Mouse (Mus musculus) large intestine, adult 2 months (tissue): Measurements from ENCODE around the gene Kcnmb1. TPM values are rescaled to one million over a fixed set of nuclear protein-coding genes. Genes with fewer than 3 reads are reported as not detected.

ENCODE experiments used
- DNase-seq: peaks from one replicate; pipeline ENCODE4 v3.0.0-alpha.2; 2012; ENCODE audit warnings: low read depth, low spot score
- WGBS: fragments of 180-500 bp; shearing (Covaris S2); methylation state at CpG from one replicate; pipeline ENCODE4 v1.1.7; 2018; 5-methylcytosine and 5-hydroxymethylcytosine counted together
- polyA plus RNA-seq: library from polyadenylated mRNA; depleted of rRNA; stranded (reverse); fragments of >200 nt; gene quantifications from 2 replicates; pipeline ENCODE4 v1.2.3, GENCODE M21; 2012; rRNA removed

Gene Kcnmb1
- polyA plus RNA-seq = 5.8 and 5.9 TPM in 2 replicates

DNA sequence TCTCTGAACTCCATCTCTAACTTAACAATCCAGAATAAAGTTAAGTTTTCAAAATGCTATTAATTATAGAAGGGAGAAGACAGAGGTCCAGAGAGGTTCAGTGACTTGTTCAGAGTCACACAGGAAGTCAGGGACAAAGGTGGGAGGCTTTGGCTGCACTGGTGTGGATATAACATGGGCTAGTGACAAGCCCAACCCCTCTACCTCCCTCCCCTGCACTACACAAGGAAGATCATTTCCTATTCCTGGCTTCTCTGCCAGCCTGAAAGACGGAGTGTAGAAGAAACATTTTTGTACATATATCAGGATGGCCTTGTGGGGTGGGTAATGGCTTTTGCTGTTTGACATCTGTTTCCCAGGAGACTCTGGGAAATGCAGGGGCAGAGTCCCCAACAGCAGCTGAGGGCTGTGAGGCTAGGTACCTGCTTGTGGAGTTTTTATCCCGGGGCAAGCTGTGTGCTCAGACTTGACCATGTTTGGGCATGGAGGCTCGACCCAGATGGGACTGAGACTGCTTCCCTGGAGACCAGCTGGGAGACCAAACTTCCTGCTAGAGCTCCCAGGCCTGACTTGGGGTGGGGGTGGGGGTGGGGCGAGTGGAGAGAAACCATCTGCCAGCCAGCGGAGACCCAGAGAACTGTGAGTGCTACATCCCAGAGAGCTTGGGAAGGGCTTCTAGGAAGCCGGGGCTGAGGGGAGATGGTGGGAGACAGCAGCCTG lies at the start of gene Kcnmb1:
Gene Kcnmb1 (plus strand): TSS at position 326 of the 720 bp plus-strand sequence.
- WGBS = 23% methylated on average over 6 of the region's 6 CpGs
- no peak for DNase-seq

- WGBS = 78% methylated on average over 7 of the region's 7 CpGs
- DNase-seq = no peak
Measured at GRCm38 (mm10) chr11:33913061-33913460, 49.8 kb upstream of the Kcnmb1 start.

DNA sequence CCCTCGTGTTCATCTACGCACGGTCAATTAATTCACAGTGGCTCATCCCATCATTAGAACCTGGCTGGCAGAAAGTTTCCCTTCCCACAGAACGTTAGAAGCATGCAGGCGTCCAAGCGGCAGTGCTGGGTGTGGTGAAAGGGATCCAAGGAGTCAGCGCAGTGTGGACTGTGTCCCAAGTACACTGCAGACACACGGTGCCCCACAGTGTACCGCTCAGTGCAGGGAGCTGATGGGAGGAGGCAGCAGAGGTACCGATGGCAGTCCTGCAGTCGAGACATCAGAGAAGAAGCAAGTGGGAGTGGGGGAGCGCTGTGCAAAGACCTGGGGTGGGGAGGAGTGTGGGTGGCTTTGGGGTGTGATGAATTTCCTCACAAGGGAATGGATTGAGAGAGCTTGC lies 48.6 kb upstream of the Kcnmb1 start:
- DNase-seq = no peak
- 70% methylated on average over 12 of the region's 12 CpGs for WGBS

DNA sequence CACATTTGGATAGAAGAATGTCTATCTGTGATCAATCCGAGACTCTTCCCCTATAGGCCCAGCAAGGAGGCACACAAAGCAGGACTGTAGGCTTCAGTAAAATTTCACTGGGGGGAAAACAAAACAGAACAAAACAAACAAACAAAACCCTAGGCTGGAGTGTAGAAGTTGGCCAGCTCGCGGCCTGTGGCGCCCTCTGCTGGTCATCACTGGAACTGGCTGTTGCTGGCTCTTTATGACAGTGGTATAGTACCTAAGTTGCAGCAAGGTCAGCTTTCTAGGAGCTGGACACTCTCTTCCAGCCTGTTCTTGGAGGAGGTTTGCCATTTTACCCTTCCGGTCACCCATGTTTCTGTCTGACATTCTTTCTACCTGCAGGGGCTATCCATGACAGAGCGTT lies 45.2 kb upstream of the Kcnmb1 start:
- 26% methylated on average over 6 of the region's 6 CpGs for WGBS
- no peak for DNase-seq

DNA sequence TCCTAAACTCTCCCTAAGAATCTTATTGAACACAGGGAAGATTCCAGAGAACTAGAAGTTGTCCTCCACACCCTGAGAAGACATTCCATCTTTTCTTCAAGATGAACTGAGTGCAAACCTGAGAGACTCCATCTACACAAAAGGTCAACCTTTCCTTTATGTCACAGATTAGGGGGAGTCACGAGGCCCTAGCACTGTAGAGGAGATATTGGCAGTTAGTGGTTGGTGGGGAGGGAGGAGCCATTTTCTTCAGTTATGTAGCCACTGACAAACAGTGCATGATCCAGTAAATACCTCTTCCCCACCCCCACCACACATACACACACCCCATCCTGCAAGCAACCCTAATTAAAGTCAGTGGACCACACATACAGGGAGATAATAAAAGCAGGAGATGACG lies 44.4 kb upstream of the Kcnmb1 start:
- WGBS = 40% methylated on average over 2 of the region's 2 CpGs
- DNase-seq = no peak

- WGBS = 78% methylated on average over 7 of the region's 7 CpGs
- DNase-seq = no peak
Measured at GRCm38 (mm10) chr11:33919826-33920225, 43.0 kb upstream of the Kcnmb1 start.

GRCm38 (mm10) chr11:33921451-33921850 lies 41.4 kb upstream of the Kcnmb1 start:
- DNase-seq = no peak
- WGBS = 77% methylated on average over 13 of the region's 13 CpGs

DNA sequence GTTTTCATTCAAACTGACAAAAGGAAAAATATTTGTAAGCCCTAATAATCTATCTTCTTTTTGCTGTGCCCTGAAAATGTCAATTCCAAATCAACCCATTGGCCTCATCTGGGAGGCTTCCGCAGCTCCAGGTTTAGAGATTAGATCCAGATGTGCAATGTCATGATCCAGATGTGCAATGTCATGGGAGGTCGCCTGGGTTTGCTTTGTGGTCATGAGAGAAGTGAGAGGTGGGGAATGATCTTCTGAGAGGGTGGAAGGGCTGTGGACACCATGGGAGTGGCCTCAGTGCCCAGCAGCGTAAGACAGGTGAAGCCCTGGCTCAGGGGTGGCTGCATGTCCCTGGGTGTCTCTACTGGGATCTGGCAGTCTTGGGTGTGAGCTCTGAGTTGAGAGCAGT lies 39.8 kb upstream of the Kcnmb1 start:
- no peak for DNase-seq
- WGBS = 67% methylated on average over 3 of the region's 3 CpGs

GRCm38 (mm10) chr11:33925778-33926177 lies 37.0 kb upstream of the Kcnmb1 start:
- no peak for DNase-seq
- 36% methylated on average over 8 of the region's 8 CpGs for WGBS

DNA sequence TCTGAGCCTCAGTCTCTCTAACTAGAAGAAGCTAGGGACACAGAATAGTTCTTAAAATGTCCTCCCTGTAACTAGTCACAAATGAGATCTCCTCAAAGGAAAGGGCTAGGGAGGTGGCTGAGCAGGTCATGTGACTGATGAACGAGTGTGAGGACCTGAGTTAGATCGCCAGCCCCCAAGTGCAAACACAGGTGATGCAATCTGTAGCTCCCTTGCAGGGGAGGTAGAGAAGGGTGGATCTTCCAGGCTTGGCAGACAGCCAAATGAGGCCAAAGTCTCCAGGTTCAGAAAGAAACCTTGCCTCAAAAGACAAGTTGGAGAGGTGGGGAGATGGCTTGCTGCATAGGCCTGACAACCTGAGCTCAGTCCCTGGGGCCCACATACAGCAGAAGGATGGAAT lies 36.3 kb upstream of the Kcnmb1 start:
- DNase-seq = no peak
- WGBS = 37% methylated on average over 2 of the region's 2 CpGs

DNA sequence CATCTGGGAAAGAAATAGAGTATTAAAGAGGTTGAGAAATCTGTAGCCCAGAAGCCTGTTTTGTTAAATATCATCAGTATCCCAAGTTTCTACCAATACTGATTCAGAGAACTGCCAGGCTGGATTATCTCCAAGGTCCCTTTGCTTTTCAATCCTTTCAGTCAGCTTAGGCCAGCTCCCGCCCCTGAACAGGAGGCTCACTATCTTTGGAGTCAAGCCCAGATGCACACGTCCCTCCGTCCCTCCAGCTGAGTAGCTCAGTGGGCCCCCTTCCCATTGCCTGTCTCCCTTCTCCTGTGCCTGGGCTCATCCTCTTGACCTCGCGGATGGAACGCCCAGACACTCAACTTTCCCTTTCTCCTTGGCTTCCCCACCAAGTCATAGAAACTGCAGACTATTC lies 35.5 kb upstream of the Kcnmb1 start:
- no peak for DNase-seq
- 62% methylated on average over 6 of the region's 6 CpGs for WGBS

GRCm38 (mm10) chr11:33927836-33928235 lies 35.0 kb upstream of the Kcnmb1 start:
- no peak for DNase-seq
- WGBS = 57% methylated on average over 4 of the region's 4 CpGs

- no peak for DNase-seq
- 23% methylated on average over 7 of the region's 7 CpGs for WGBS
Measured at GRCm38 (mm10) chr11:33928658-33929057, 34.2 kb upstream of the Kcnmb1 start.

GRCm38 (mm10) chr11:33929412-33929811 lies 33.4 kb upstream of the Kcnmb1 start:
- WGBS = 74% methylated on average over 11 of the region's 11 CpGs

DNA sequence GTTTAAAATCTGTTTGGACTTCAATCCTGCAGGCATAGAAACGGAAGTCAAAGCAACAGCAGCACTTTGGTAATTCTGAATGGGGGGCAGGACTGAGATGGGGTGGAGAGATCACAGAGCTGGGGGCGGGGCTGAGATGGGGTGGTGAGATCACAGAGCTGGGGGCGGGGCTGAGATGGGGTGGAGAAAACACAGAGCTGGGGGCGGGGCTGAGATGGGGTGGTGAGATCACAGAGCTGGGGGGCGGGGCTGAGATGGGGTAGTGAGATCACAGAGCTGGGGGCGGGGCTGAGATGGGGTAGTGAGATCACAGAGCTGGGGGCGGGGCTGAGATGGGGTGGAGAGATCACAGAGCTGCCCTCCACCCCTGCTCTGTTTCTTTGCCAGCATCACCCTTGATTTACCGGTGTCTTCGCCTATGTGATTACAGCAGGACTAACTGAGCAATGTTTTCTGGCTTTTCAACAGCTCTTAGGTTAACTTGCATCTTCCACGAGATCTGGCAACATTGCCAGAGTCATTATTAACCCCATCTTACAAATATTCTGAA lies 30.9 kb upstream of the Kcnmb1 start:
- no peak for DNase-seq

More at GRCm38 (mm10) chr11:33929412-33929811, 33.4 kb upstream of the Kcnmb1 start:
- no peak for DNase-seq

DNA sequence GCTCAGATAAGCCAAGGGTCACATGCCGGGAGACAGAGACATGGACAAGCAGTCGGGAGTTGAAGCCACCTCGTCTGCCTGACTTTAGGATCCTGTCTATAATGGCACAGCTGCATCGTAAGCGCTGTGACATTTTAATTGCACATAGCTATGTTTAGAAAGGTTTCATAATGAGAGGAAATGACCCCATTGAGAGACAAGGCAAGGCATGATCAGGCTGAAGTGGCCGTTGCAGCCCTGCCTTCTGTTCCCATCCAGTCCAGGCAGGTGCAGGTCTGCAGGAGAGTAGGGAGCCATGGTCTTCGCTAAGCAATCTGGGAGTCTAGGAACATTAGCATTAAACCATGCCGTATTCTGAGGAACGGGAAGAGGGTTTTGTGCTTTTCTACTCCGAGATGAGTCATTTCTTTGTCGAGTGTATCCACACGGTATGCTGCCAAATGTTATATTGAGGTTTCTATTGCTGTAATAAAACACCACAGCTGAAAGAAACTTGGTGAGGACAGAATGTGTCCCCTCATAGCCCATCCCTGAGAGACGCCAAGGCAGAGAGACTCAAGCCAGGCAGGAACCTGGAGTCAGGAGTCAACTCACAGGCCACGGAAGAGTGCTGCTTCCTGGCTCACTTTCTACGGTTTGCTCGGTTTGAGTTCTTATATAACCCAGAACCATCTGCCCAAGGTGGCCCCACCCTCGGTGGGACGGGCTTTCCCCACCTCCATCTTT lies 30.3 kb upstream of the Kcnmb1 start:
- 4% methylated on average over 18 of the region's 18 CpGs for WGBS
- DNase-seq = no peak

More for the DNA sequence above, 30.9 kb upstream of the Kcnmb1 start:
- 9% methylated on average over 10 of the region's 10 CpGs for WGBS

DNA sequence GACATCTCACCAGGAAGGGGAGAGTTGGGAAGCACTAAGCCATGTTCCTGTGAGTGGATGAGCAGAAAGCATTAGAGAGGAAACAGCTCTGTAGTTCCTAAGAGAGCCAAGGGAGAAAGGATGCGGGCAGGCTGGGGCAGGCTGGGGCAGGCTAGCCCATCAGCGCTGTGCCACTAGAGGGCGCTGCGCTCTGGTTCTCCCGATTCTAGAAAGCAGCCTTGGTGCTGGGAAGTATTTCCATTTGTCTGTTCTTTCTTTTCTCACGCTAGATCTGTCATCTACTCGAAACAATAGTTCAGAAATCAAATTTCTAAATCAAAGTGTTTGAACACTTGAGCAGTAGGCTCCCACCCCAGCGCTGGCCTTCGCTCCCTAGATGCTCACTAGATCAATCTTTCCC lies 28.5 kb upstream of the Kcnmb1 start:
- WGBS = 77% methylated on average over 9 of the region's 9 CpGs
- no peak for DNase-seq

DNA sequence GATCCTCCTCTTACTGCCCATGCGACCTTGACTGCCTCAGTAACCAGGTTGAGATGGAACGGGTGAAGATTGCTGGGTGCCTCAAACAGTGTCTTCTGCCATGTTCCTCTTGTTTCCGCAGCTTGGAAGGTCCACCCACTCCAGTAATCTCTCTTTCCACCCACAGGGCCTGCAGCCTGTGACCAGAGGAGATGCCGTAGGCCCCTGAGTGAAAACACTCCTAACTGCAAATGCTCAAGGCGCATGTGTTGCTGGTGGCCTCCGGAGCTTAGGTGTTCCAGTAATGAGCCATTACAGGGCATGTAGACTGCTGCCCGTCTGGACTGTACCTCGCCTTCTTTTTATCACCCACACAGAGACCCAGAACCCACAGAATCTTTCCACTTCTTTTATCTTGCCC lies 25.2 kb upstream of the Kcnmb1 start:
- 75% methylated on average over 8 of the region's 8 CpGs for WGBS

DNA sequence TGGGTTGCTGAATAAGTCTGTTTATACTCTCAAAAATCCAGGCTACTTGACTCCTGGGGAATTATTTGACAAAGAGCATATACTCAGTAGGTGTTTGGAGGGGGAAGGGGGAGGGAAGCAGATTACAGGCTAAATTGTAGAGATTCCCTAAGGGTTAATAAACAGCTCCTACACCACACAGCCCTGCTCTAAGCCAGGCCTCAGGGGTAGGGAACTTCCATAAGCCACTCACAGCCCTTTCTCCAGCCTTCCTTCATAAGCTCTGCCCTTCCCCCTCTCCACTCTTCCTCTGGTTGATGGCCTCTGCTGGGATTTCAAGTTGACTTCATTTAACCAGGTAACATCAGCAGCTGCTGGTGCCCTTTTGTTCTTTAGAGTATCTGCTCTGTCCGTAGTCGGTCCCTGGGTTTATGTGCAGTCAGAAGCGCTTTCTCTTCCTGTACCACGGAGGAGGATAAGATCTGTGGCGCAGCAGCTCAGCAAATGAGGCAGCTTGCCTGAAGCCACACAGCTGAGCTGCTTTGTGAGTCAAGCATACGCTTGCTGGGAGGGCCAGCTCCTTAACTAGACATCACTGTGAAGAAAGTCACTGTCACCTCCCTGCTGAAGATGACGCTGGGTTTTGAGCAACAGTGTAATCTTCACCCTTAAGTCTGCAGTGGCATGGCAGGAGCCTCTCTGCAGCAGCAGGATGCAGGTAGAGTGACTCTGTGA lies 24.1 kb upstream of the Kcnmb1 start:
- 63% methylated on average over 7 of the region's 7 CpGs for WGBS
- no peak for DNase-seq

More for the DNA sequence above, 25.2 kb upstream of the Kcnmb1 start:
- DNase-seq = no peak

GRCm38 (mm10) chr11:33939456-33940113 lies 23.2 kb upstream of the Kcnmb1 start:
- DNase-seq = no peak
- WGBS = 68% methylated on average over 4 of the region's 4 CpGs
